Mouse (Mus musculus) brown adipose tissue, adult 24 weeks (tissue): ENCODE measurements around the gene Rnf5. TPM values are rescaled to one million over a fixed set of nuclear protein-coding genes. Genes with fewer than 3 reads are reported as not detected.
A peak's percentile ranks its signal among the peaks of the same experiment; 100 is the strongest.

Source experiments
- H3K27ac ChIP-seq: fragments of 200-500 bp; replicated peaks from 2 replicates; pipeline ENCODE4 v1.5.1; 2012; ENCODE audit warnings: low read depth, mild to moderate bottlenecking, low read length
- H3K4me1 ChIP-seq: fragments of 200-500 bp; 2 replicates; pipeline ENCODE4 v1.6.1; 2012; ENCODE audit warnings: low read length, mixed read lengths; ENCODE audit not compliant: control insufficient read depth, insufficient read depth, insufficient read length
- H3K4me3 ChIP-seq: fragments of 200-500 bp; 2 replicates; pipeline ENCODE4 v1.5.1; 2012; ENCODE audit warnings: low read depth, mild to moderate bottlenecking, low read length, moderate library complexity; ENCODE audit not compliant: insufficient read depth
- polyA plus RNA-seq: library from polyadenylated mRNA; stranded (reverse); fragments of >200 nt; gene quantifications from 2 replicates; pipeline ENCODE4 v1.2.4, GENCODE M21; 2012; ENCODE audit not compliant: missing spikeins, insufficient read depth, insufficient read length

The Rnf5 gene
- polyA plus RNA-seq, 1 experiment, result 104 TPM

DNA sequence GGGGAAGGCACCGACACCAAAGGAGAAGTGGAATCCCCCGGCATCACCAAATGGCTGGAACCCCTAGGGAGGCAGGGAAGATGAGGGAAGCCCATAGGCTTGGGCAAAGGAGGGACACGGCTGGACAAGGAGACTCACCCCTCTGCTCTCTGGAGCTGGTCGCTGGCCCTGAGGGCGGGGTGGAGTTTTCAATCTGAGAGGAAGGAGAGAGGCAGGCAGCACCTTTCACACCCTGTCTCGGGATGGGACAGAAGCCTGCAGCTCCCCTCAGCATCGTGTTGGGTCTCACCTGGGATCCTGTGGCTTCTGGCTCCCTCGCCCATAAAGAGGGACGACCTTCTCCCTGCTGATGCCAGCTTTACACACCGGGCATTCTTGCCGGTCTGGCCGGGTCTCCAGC is 1.7 kb downstream of the Rnf5 start:
- Histone ChIP-seq H3K27ac (no peak overlapping the region), H3K4me3 (no peak overlapping the region)

DNA sequence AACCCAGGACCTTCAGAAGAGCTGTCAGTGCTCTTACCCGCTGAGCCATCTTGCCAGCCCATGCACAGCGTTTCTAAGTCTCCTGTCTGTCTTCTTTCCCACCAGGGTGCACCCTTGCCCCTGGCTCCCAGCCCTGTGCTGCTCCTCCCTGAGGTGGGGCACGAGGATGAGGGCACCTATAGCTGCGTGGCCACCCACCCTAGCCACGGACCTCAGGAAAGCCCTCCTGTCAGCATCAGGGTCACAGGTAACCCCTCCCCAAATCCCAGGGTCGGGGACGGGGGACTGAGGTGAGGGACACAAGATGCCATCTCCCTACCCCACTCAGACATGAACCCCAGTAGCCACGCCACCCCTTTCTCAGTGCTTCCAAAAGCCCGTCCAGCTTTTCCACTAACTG is 3.6 kb downstream of the Rnf5 start:
- H3K27ac ChIP-seq, result no peak overlapping the region
- no peak overlapping the region for H3K4me3 ChIP-seq
- peaks cover 3% of the 10 kb centered on the region; the same call in 1 of the 2 replicates for H3K4me1 ChIP-seq

More for the DNA sequence above, 1.7 kb downstream of the Rnf5 start:
- H3K4me1 ChIP-seq, result peaks cover 8% of the 10 kb centered on the region

DNA sequence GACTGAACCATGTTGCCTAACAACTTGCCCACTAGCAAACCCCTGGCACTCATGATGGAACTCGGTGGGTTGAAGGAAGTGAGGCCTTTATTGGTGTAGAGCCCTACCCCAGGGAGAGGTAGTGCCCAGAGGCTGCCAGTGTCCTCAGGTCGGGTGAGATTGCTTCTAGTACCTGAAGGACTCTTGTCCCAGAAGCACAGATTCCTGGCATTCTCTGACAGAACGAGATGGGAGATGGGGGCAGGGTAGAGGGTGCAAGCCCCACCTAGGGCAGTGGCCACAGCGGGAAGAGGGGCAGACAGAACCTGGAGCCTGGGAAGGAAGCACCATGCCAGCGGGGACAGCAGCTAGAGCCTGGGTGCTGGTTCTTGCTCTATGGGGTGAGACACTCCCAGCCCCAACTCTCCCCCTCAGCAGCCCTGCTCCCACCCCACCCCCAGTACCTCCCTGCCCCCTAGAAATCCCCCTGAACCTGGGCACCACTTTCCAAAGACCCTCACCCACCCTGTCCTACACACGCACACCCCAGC is 5.9 kb downstream of the Rnf5 start, which contains the start of gene Ager:
Ager (plus strand) TSS at position 297 of the 530 bp plus-strand sequence.
- Histone ChIP-seq H3K27ac (peak within 1 kb of the TSS; percentile 8; the same call in 1 of the 2 replicates), H3K4me3 (no peak within 1 kb of the TSS), H3K4me1 (no peaks in the 10 kb centered on the region; the same call in 1 of the 2 replicates)

DNA sequence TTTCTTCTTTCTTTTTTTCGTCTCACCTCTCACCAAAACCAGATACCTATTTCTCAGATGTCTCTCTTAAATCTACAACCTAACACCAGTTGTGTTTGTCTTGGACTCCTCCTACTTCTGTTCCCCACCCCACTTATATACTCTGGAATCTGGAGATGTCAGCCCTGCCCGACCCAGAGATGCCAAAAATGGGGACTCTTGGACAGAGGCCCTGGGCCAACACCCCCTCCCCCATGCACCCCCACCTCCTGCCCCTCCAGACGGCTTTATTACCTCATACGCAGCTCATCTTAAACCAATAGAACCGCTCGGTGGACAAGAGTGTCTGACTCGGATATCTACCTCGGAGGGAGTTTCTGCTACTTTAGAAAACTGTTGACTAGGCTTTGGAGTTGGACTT is 7.4 kb downstream of the Rnf5 start:
- H3K4me1 ChIP-seq, result no peaks in the 10 kb centered on the region; the same call in 1 of the 2 replicates
- no peak overlapping the region for H3K27ac ChIP-seq
- H3K4me3 ChIP-seq, result no peak overlapping the region

DNA sequence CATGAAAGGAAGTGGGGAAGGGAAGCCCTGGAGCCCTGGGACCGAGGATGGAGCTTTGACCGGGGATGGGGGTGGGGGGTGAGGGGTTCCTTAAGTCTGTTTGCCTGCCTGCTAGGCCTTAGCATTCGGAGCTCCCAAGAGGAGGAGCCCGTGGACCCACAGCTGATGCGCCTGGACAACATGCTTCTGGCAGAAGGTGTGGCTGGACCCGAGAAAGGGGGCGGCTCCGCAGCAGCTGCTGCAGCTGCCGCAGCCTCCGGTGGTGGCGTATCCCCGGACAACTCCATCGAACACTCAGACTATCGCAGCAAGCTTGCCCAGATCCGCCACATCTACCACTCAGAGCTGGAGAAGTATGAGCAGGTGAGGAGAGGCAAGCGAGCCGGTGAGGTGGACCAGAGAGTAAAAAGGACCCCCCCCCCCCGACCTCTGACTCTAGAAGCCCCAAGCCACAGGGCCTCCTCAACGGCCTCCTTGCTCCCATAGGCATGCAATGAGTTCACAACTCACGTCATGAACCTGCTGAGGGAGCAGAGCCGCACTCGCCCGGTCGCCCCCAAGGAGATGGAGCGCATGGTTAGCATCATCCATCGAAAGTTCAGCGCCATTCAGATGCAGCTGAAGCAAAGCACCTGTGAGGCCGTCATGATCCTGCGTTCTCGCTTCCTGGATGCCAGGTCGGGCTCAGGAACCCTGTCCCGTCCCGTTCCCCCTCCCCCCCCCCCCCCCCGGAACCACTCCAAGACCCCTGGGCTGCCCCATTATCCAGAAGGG is 9.6 kb downstream of the Rnf5 start:
- peaks cover 6% of the 10 kb centered on the region for H3K4me1 ChIP-seq
- peak overlapping the region; percentile 65 for H3K4me3 ChIP-seq
- peak overlapping the region; percentile 66; the same call in 1 of the 2 replicates for H3K27ac ChIP-seq

GRCm38 (mm10) chr17:34592581-34593549 is 10.6 kb downstream of the Rnf5 start:
- Histone ChIP-seq H3K4me3 (peak overlapping the region; percentile 65), H3K4me1 (peaks cover 12% of the 10 kb centered on the region), H3K27ac (peak overlapping the region; percentile 75)

GRCm38 (mm10) chr17:34591994-34592375 is 11.5 kb downstream of the Rnf5 start:
- Histone ChIP-seq H3K4me1 (peaks cover 12% of the 10 kb centered on the region), H3K27ac (peak overlapping the region; percentile 98), H3K4me3 (peak overlapping the region; percentile 88)

DNA sequence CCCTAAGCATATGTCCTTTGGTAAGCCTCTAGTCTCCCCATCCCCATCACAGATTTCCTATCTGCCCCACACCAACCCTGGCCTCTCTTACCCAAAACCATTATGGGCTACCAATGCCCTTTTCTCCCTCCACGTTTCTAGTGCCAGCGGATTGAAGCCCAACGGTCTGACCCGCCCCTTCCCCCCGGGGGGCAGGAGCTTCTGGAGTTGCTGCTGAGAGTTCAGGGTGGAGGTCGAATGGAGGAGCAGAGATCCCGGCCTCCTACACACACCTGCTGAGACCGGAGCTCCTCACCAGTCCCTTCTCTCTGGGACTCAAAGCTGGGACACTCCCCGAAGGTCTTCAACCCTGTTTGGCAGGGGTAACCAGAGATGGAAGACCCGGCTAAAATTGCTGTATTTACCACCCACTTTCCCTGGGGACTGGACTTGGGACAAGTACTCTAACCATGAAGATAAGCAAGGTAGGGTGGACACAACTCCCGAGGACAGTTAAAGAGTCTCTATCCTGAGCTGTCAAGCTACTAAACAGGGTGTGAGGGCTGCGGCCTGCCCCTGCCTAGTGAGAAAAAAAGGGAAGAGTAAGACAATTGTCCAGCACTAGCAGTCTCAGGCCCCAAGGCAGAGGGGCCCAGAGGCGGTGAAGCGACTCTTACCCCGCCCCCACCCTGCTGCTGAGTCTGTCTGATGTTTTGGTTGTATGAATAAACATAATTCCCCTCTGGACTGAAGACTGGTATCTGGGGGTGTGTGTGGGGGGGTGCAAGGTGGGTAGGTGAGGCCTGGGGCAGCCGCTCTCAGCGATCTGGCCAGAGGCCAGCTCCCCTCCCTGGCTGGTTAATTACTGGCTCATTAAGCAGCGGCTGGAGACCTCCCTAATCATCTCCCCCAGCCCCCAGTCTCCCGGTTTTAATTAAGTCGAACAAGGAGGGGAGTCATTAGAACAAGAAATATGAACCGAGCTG is 12.2 kb downstream of the Rnf5 start, which contains the start of gene Pbx2:
Pbx2 (plus strand) TSS at position 238 of the 965 bp plus-strand sequence.
- Histone ChIP-seq H3K27ac (peak within 1 kb of the TSS; percentile 98), H3K4me3 (peak within 1 kb of the TSS; percentile 88), H3K4me1 (peaks cover 15% of the 10 kb centered on the region)

DNA sequence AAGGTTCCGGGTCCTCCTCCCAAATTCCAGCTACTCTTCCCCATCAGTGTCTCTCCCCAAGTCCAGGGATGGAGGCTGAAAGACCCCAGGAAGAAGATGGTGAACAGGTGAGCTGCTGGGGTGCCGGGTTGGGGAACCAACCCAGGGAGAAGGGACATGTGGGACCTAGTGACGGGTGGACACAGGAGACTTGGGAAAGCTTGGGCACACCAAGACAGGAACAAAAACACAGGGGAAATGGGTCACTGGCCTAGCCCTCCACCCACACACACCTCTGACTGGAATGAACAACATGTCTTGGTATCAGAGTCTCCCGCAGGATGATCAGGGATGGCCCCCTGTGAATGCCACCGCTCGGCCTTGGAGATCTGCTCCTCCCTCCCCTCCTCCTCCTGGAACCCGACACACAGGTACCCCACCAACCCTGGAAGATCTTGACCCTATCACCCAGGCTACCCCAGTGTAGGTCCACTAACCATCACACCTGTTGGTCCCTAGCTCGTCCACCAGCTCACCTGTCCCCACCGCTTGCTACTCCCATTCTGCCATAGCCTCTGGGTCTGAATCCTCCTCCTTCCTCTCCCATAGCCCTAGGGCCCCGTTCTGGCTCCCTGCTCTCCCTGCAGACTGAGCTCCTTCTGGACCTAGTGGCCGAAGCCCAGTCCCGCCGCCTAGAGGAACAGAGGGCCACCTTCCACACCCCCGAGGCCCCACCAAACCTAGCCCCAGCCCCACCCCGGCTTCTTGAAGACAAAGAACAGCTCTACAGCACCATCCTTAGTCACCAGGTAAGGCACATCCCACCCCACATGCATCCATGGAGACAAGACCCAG is 13.1 kb downstream of the Rnf5 start:
- Histone ChIP-seq H3K4me3 (peak overlapping the region; percentile 88), H3K27ac (peak overlapping the region; percentile 98), H3K4me1 (peaks cover 16% of the 10 kb centered on the region)

DNA sequence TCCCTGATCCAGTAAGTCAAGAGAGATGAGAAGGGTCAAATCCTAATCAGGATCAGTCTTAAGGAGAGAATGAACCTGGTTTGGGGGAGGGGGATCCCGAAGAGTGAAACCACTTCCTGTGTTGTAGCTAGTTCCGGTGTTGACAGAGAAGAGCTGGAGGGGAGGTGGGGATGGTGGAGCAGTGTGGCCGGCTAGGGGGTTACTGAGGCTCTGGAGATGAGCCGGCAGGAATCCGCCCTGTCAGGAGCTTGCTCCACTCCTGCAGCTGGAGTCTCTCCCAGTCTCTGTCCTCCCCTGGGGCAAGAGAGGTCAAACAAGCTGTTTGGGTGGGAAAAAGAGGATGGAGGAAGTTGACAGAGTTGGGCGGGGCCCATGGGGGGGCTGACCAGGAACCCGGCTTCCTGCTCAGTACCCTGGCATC is 13.8 kb downstream of the Rnf5 start, which contains the start of gene Gpsm3:
Gpsm3 (plus strand) TSS at position 126 of the 421 bp plus-strand sequence.
- Histone ChIP-seq H3K27ac (peak within 1 kb of the TSS; percentile 82), H3K4me3 (peak within 1 kb of the TSS; percentile 38), H3K4me1 (peaks cover 16% of the 10 kb centered on the region)

DNA sequence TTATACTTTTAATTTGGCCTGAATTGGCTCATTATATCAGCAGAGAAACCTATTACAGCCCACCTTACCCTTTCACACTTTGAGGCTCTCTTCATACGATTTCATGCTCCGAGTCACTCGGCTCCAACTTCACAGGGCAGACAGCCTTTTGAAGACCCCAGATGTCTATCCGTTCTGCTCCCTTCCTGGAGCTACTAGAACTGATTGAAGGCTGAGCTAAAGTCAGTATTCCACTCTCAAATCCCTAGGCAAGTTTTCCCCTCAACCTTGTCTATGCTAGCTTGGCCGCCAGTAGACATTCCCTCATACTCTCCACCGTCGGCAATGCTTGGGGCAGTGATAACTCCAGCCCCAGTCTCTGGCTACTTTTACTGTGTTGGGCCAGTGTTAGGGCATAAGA is 14.3 kb downstream of the Rnf5 start:
- Histone ChIP-seq H3K4me3 (peak overlapping the region; percentile 34), H3K27ac (peak overlapping the region; percentile 82), H3K4me1 (peaks cover 16% of the 10 kb centered on the region)

- H3K4me3 ChIP-seq, result no peak overlapping the region
- 0 out of 2 replicates have a peak overlapping the region, but pooled peaks have one; percentile 6 for H3K27ac ChIP-seq
- peaks cover 16% of the 10 kb centered on the region for H3K4me1 ChIP-seq
These were observed 14.7 kb downstream of the Rnf5 start for GRCm38 (mm10) chr17:34588767-34589166.

DNA sequence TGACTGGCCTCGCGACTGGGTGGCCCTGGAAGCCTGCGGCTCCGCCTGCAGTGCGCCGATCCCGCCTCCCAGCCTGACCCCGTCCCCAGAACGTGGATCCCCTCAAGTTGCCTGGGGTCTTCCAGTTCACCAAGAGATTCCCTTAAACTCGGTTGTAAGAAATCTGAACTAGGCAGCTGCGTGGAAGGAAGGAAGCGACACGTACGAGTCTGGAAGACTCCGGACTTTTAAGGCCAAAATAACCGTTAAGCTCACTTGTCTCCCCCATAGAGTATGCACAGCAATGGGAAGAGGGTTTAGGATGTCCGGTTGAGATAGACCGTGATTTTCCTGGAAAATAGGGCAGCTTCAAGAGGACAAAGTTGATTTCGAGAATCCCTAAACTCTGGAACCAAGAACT is 15.7 kb downstream of the Rnf5 start:
- Histone ChIP-seq H3K4me3 (peak overlapping the region; percentile 87), H3K4me1 (peaks cover 16% of the 10 kb centered on the region), H3K27ac (peak overlapping the region; percentile 81)
